Comparison of ENCODE assay signal across 9 mouse cellular contexts in genomic region chr13:69696333-69696991, GRCm38 (mm10). TPM values are rescaled to one million over a fixed set of nuclear protein-coding genes. Genes with fewer than 3 reads are reported as not detected.
DNase-seq lines count a peak whose midpoint lies in the region; ATAC-seq and TF ChIP-seq lines count a peak whose summit lies in the region.
"Had no signal": no experiment of that assay in that cellular context is flagged by ENCODE, and none has a peak within 500 bp of the region (broad histone marks: within the 10 kb centered on the region; RNA-seq: fewer than 3 reads in every experiment).

No protein-coding gene starts in this region.

- no peaks in the 10 kb centered on the region for H3K36me3 ChIP-seq in heart, adult 2 months (ENCODE audit: control insufficient read depth, insufficient read depth, low read length)
- H3K36me3 ChIP-seq in heart, embryonic 12.5 days: no peaks in the 10 kb centered on the region
- no peaks in the 10 kb centered on the region for H3K36me3 ChIP-seq in forebrain, embryonic 10.5 days (replicated peaks)
- H3K36me3 ChIP-seq in hindbrain, embryonic 14.5 days (replicated peaks; ENCODE audit: control insufficient read depth, insufficient read depth): peaks cover 15% of the 10 kb centered on the region
- no peaks in the 10 kb centered on the region for H3K36me3 ChIP-seq in midbrain, embryonic 10.5 days
- H3K36me3 ChIP-seq: lung, embryonic 15.5 days had no signal

- H3K79me2 ChIP-seq in heart, adult 2 months (replicated peaks; ENCODE audit: control insufficient read depth, insufficient read depth, low read length): no peaks in the 10 kb centered on the region

- no peaks in the 10 kb centered on the region for H3K4me1 ChIP-seq in heart, adult 2 months (ENCODE audit: control insufficient read depth, insufficient read depth, low read length)
- H3K4me1 ChIP-seq in heart, embryonic 12.5 days (replicated peaks): no peaks in the 10 kb centered on the region
- no peaks in the 10 kb centered on the region for H3K4me1 ChIP-seq in forebrain, embryonic 10.5 days
- no peaks in the 10 kb centered on the region for H3K4me1 ChIP-seq in hindbrain, embryonic 14.5 days (replicated peaks; ENCODE audit: control insufficient read depth, insufficient read depth, low read length)
- H3K4me1 ChIP-seq in midbrain, embryonic 10.5 days: peaks cover 3% of the 10 kb centered on the region; the same call in 1 of the 2 replicates
- H3K4me1 ChIP-seq: lung, embryonic 15.5 days had no signal

- no peak overlapping the region for H3K9ac ChIP-seq in heart, adult 2 months (ENCODE audit: low read depth, low read length)
- no peak overlapping the region for H3K9ac ChIP-seq in heart, embryonic 12.5 days
- no peak overlapping the region for H3K9ac ChIP-seq in hindbrain, embryonic 14.5 days
- H3K9ac ChIP-seq: lung, embryonic 15.5 days had no signal

- peak; percentile 39 to 65 for DNase-seq in heart, adult 2 months
- DNase-seq in brain, embryonic 18.5 days (ENCODE audit: low read depth, low spot score): peak; percentile 37
- DNase-seq in forebrain, embryonic 10.5 days (ENCODE audit: extremely low spot score, low spot score): peak; percentile 73
- peak; percentile 82 for DNase-seq in hindbrain, embryonic 14.5 days (ENCODE audit: low spot score)
- DNase-seq in left cerebral cortex, adult 18-20 months (ENCODE audit: low spot score in 2 of 2): peak; percentile 86 to 87
- peak; percentile 76 for DNase-seq in midbrain, embryonic 10.5 days (ENCODE audit: low spot score)
- peak; percentile 94 for DNase-seq in right cerebral cortex, postnatal 4 days

- H3K4me2 ChIP-seq in heart, embryonic 12.5 days: no peak overlapping the region
- H3K4me2 ChIP-seq in hindbrain, embryonic 14.5 days (replicated peaks): no peak overlapping the region
- H3K4me2 ChIP-seq: lung, embryonic 15.5 days had no signal

- TF ChIP-seq EP300 in heart, adult 2 months (IDR thresholded peaks at IDR 0.05; ENCODE audit: insufficient read depth, low read depth, low read length): no peak

- no peaks in the 10 kb centered on the region for H3K27me3 ChIP-seq in heart, adult 2 months (ENCODE audit: control insufficient read depth, insufficient read depth, low read length)
- H3K27me3 ChIP-seq in heart, embryonic 12.5 days (replicated peaks): 0 out of 2 replicates have a peak, but pooled peaks cover 5% of the 10 kb centered on the region
- no peaks in the 10 kb centered on the region for H3K27me3 ChIP-seq in forebrain, embryonic 10.5 days (ENCODE audit: poor library complexity, severe bottlenecking)
- no peaks in the 10 kb centered on the region for H3K27me3 ChIP-seq in hindbrain, embryonic 14.5 days (ENCODE audit: control insufficient read depth, insufficient read depth, low read length)
- H3K27me3 ChIP-seq in midbrain, embryonic 10.5 days (ENCODE audit: low read depth, poor library complexity, severe bottlenecking): no peaks in the 10 kb centered on the region
- H3K27me3 ChIP-seq: lung, embryonic 15.5 days had no signal

- intact Hi-C loops in heart, adult 2 months (cut with DNase I): loop anchor here (1.0 to 5.0 kb wide), 3 partner anchors 44 to 886 kb away; no protein-coding TSS in a partner anchor

- H3K27ac ChIP-seq in heart, adult 2 months: no peak overlapping the region
- no peak overlapping the region for H3K27ac ChIP-seq in heart, embryonic 12.5 days (ENCODE audit: poor library complexity, severe bottlenecking)
- no peak overlapping the region for H3K27ac ChIP-seq in forebrain, embryonic 10.5 days
- no peak overlapping the region for H3K27ac ChIP-seq in hindbrain, embryonic 14.5 days
- no peak overlapping the region for H3K27ac ChIP-seq in midbrain, embryonic 10.5 days (replicated peaks)
- H3K27ac ChIP-seq: lung, embryonic 15.5 days had no signal

- no peak for TF ChIP-seq POLR2A in heart, adult 2 months (IDR thresholded peaks at IDR 0.05; ENCODE audit: insufficient read depth, low read depth, low read length)

- 40% methylated on average over 13 of the region's 13 CpGs for WGBS in heart, adult 2 months
- WGBS in heart, embryonic 12.5 days: 38% methylated on average over 13 of the region's 13 CpGs
- 46% methylated on average over 13 of the region's 13 CpGs for WGBS in forebrain, embryonic 10.5 days
- WGBS in hindbrain, embryonic 14.5 days: 42% methylated on average over 13 of the region's 13 CpGs
- whole genome bisulfite sequencing in midbrain, embryonic 10.5 days: 44% methylated on average over 13 of the region's 13 CpGs

- no peak for ATAC-seq in heart, embryonic 12.5 days (ENCODE audit: insufficient number of reproducible peaks, low FRiP score)
- peak; percentile 76; the same call in 1 of the 2 replicates for ATAC-seq in hindbrain, embryonic 14.5 days (ENCODE audit: low FRiP score)

- peak; percentile 76 for TF ChIP-seq CTCF in heart, adult 2 months (IDR thresholded peaks at IDR 0.05)

- no peak overlapping the region for H3K4me3 ChIP-seq in heart, adult 2 months
- no peak overlapping the region for H3K4me3 ChIP-seq in heart, embryonic 12.5 days
- H3K4me3 ChIP-seq in forebrain, embryonic 10.5 days: no peak overlapping the region
- no peak overlapping the region for H3K4me3 ChIP-seq in hindbrain, embryonic 14.5 days (replicated peaks; ENCODE audit: low read length)
- no peak overlapping the region for H3K4me3 ChIP-seq in midbrain, embryonic 10.5 days
- H3K4me3 ChIP-seq: lung, embryonic 15.5 days had no signal

- no peaks in the 10 kb centered on the region for H3K9me3 ChIP-seq in heart, embryonic 12.5 days (replicated peaks)
- H3K9me3 ChIP-seq in forebrain, embryonic 10.5 days: no peaks in the 10 kb centered on the region
- H3K9me3 ChIP-seq in hindbrain, embryonic 14.5 days (ENCODE audit: control insufficient read depth, low read length): no peaks in the 10 kb centered on the region
- no peaks in the 10 kb centered on the region for H3K9me3 ChIP-seq in midbrain, embryonic 10.5 days (replicated peaks)
- H3K9me3 ChIP-seq: lung, embryonic 15.5 days had no signal

RNA-seq across cellular contexts. Expression of gene Ube2ql1, which starts 43.2 kb away (rescaled TPM):
- total RNA-seq in heart, adult 2 months (2021): 1 to 10 TPM; 5.9 to 6.0 TPM
- polyA plus RNA-seq in heart, adult 2 months (2012; rRNA removed): 8.0 and 9.8 TPM in 2 replicates
- 0.54 and 0.70 TPM in 2 replicates for polyA plus RNA-seq in heart, embryonic 12.5 days (2016; fragmentation: Nextera tagmentation; extraction: Ambion mirVana)
- 0.49 and 0.58 TPM in 2 replicates for polyA plus RNA-seq in forebrain, embryonic 10.5 days (2016; fragmentation: Nextera tagmentation; extraction: Ambion mirVana)
- 49.4 and 49.8 TPM in 2 replicates for polyA plus RNA-seq in hindbrain, embryonic 14.5 days (2014; fragmentation: Nextera tagmentation; extraction: Ambion mirVana)
- total RNA-seq in left cerebral cortex, adult 18-20 months (2021): 100 to 1,000 TPM; 200 to 217 TPM
- 0.96 and 2.0 TPM in 2 replicates for polyA plus RNA-seq in midbrain, embryonic 10.5 days (2016; fragmentation: Nextera tagmentation; extraction: Ambion mirVana)

Comparison
In these comparisons a context has a peak if more than half of its experiments do, and no peak if none do; other contexts are left out.
1. DNase-seq: peak in every context shown above with its lines; median percentile 94 in right cerebral cortex, postnatal 4 days; 86 in left cerebral cortex, adult 18-20 months; 82 in hindbrain, embryonic 14.5 days; 76 in midbrain, embryonic 10.5 days; 73 in forebrain, embryonic 10.5 days; 52 in heart, adult 2 months; 37 in brain, embryonic 18.5 days.